Mouse (Mus musculus) hindbrain, embryonic 14.5 days (tissue): ENCODE measurements at regions not wholly inside any gene's neighbourhood (a gene's known extent, or its start where the extent isn't known, plus 50 kb on each side); places are given as distances from the start of the nearest gene placed in this dataset.

ENCODE experiments used
- ATAC-seq: fragments of 200-750 bp; cut with Nextera tagmentation; 2 replicates; pipeline ENCODE4 v1.8.0; 2017; ENCODE audit warnings: moderate number of reproducible peaks, mild to moderate bottlenecking, moderate TSS enrichment, moderate library complexity; ENCODE audit not compliant: low FRiP score
- DNase-seq: peaks from one replicate; pipeline ENCODE4 v3.0.0-alpha.2; 2015; ENCODE audit warnings: low spot score
- H3K27ac ChIP-seq: fragments of 300-500 bp; sonication (generic); 2 replicates; pipeline ENCODE4 v1.5.1; 2014; ENCODE audit warnings: mild to moderate bottlenecking, moderate library complexity
- H3K27me3 ChIP-seq: fragments of 300-500 bp; sonication (generic); 2 replicates; pipeline ENCODE4 v1.6.1; 2014; ENCODE audit warnings: mild to moderate bottlenecking, low read length, mixed read lengths; ENCODE audit not compliant: control insufficient read depth, insufficient read depth
- H3K36me3 ChIP-seq: fragments of 300-500 bp; sonication (generic); replicated peaks from 2 replicates; pipeline ENCODE4 v1.6.1; 2014; ENCODE audit not compliant: control insufficient read depth, insufficient read depth
- H3K4me1 ChIP-seq: fragments of 300-500 bp; sonication (generic); replicated peaks from 2 replicates; pipeline ENCODE4 v1.6.1; 2014; ENCODE audit warnings: antibody characterized with exemption, low read length, mixed read lengths; ENCODE audit not compliant: control insufficient read depth, insufficient read depth
- H3K4me2 ChIP-seq: fragments of 300-500 bp; sonication (generic); replicated peaks from 2 replicates; pipeline ENCODE4 v1.6.1; 2014; ENCODE audit warnings: mild to moderate bottlenecking, moderate library complexity
- H3K4me3 ChIP-seq: fragments of 300-500 bp; sonication (generic); replicated peaks from 2 replicates; pipeline ENCODE4 v1.5.1; 2014; ENCODE audit warnings: mild to moderate bottlenecking, low read length
- H3K9ac ChIP-seq: fragments of 300-500 bp; sonication (generic); 2 replicates; pipeline ENCODE4 v1.6.1; 2014
- H3K9me3 ChIP-seq: fragments of 300-500 bp; sonication (generic); 2 replicates; pipeline ENCODE4 v1.6.1; 2016; ENCODE audit warnings: low read length; ENCODE audit not compliant: control insufficient read depth
- WGBS: fragments of 180-500 bp; shearing (Covaris S2); extraction: QIAGEN DNeasy Blood & Tissue Kit; methylation state at CpG from one replicate; pipeline ENCODE4 v1.1.7; 2014; 5-methylcytosine and 5-hydroxymethylcytosine counted together

- WGBS = 7% methylated on average over 2 of the region's 2 CpGs
Observed at GRCm38 (mm10) chr14:103764047-103764446, 80.2 kb downstream of the Ednrb start.

GRCm38 (mm10) chr14:103763216-103764031 lies 80.8 kb downstream of the Ednrb start:
- Histone ChIP-seq H3K4me1 (no peaks in the 10 kb centered on the region), H3K36me3 (no peaks in the 10 kb centered on the region), H3K27ac (peak overlapping the region; percentile 18; the same call in 1 of the 2 replicates), H3K9me3 (no peaks in the 10 kb centered on the region), H3K27me3 (no peaks in the 10 kb centered on the region), H3K4me3 (no peak overlapping the region), H3K4me2 (no peak overlapping the region), H3K9ac (no peak overlapping the region)
- ATAC-seq (peak; percentile 85; the same call in 1 of the 2 replicates), DNase-seq (peak; percentile 41)
- 35% methylated on average over 1 of the region's 1 CpGs for WGBS

More at GRCm38 (mm10) chr14:103764047-103764446, 80.2 kb downstream of the Ednrb start:
- Histone ChIP-seq H3K4me2 (no peak overlapping the region), H3K4me1 (no peaks in the 10 kb centered on the region), H3K9ac (no peak overlapping the region), H3K4me3 (no peak overlapping the region), H3K27me3 (no peaks in the 10 kb centered on the region), H3K27ac (peak overlapping the region; percentile 12; the same call in 1 of the 2 replicates), H3K36me3 (no peaks in the 10 kb centered on the region), H3K9me3 (no peaks in the 10 kb centered on the region)
- ATAC-seq (peak; percentile 83), DNase-seq (peak; percentile 74)

- H3K27me3 ChIP-seq = no peaks in the 10 kb centered on the region
- H3K27ac ChIP-seq = no peak overlapping the region
- H3K9ac ChIP-seq = no peak overlapping the region
- no peak overlapping the region for H3K4me2 ChIP-seq
- no peak for DNase-seq
- ATAC-seq = no peak
- WGBS = 88% methylated on average over 6 of the region's 6 CpGs
- H3K4me1 ChIP-seq = no peaks in the 10 kb centered on the region
- no peaks in the 10 kb centered on the region for H3K9me3 ChIP-seq
- H3K4me3 ChIP-seq = no peak overlapping the region
- no peaks in the 10 kb centered on the region for H3K36me3 ChIP-seq
Observed at GRCm38 (mm10) chr14:103759443-103759842, 84.8 kb downstream of the Ednrb start.
